Mouse (Mus musculus) central nervous system, embryonic 18 days (tissue): ENCODE measurements around the gene Dctpp1. TPM values are rescaled to one million over a fixed set of nuclear protein-coding genes. Genes with fewer than 3 reads are reported as not detected.

Source experiments
- polyA plus RNA-seq: library from polyadenylated mRNA; depleted of rRNA; stranded (reverse); fragments of >200 nt; gene quantifications from 2 replicates; pipeline ENCODE4 v1.2.3, GENCODE M21; 2012; rRNA removed

Gene Dctpp1
- 87.3 and 95.0 TPM in 2 replicates for polyA plus RNA-seq

DNA sequence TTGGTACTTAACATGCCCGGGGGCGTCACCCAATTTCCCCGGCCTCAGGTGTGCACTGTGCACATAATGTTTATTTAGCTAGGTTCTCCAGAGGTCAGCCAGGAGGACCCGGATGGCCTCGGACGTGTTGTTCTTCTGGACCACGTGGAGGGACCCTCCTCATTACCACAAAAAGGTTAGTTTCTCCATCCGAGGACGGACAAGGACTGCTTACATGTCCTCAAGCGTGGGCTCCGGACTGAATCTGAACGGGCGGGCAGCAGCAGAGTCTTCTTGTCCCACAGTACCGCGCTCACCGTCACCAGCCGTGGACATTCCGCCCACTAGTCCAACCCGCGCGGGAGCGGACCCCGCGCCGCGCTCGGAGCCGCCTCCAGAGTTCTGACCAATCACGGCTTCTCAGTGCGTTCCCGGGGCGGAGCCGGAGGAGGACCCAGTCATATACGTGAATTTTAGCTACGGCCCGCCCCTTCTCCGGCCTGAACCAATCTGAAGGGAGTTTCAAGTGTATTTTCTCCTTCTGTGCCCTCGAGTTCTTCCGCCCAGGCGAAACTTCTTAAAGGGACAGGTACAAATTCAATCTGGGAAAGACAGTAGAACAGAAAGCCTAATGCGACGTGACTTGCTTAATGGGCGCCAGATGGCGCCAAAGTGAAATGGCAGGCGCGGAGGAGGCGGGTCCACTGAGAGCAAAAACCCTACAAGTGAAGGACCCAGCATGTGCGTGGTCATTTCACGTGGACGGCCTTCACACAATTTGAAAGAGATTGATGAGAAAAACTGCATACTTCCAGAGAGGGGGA lies at the start of gene Dctpp1:
TSS of gene Dctpp1 (minus strand) at position 401 of the 803 bp plus-strand sequence.

GRCm38 (mm10) chr7:127296098-127296497 lies 35.6 kb upstream of the Dctpp1 start, which contains the start of gene Itgal:
Gene Itgal (plus strand): TSS chr7:127296260.

DNA sequence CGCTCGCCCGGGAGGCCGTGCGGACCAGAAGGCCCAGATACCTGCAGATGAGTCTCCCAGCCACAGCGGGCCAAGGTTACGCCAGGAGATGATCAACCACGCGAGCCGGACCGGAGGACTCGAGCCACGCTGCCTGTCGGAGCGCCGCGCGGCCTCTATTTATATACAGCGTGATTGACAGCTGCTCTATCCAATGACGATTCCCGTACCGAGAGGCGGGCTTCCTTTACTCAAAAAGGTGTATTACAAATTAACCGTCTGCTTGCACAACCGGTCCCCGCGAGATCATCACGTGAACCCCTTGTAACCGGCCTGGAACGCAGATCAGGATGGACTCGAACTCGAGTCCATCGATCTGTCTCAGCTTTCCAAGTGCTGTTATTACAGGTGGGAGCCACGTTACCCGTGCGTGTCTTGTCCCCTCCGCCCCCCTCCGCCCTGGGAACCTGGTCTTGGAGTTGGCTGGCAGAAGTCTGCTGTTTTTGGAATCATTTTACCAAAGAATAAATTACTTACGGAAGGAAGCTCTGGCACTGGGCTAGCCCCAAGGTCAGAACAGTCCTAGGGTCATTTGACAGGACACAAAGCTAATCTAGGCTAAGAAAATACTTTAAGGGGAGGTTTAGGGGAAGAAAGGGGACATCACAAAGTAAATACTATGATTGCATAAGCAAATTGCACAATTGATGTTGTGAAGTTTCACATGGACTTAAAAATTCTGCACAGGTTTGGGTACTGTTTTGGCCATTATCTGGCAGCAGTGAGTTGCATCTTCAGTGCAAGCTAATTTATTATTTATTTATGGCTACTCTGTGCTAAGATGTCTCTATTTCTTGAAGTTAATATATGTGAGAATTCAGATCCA lies 13.6 kb upstream of the Dctpp1 start, which contains the start of gene Sephs2:
TSS of gene Sephs2 (minus strand) at position 131 of the 865 bp plus-strand sequence.

GRCm38 (mm10) chr7:127243870-127244657 lies 16.4 kb downstream of the Dctpp1 start, which contains the start of gene Zfp771:
Gene Zfp771 (plus strand): TSS chr7:127244274.

GRCm38 (mm10) chr7:127232622-127233367 lies 27.7 kb downstream of the Dctpp1 start, which contains the start of the genes Zfp553 and Sept1:
Gene Zfp553 (plus strand): TSS chr7:127233061.
Gene Sept1 (minus strand): TSS chr7:127233130.

GRCm38 (mm10) chr7:127208553-127209438 lies 51.7 kb downstream of the Dctpp1 start, which contains the start of gene Mylpf:
Gene Mylpf (plus strand): TSS chr7:127208890.

GRCm38 (mm10) chr7:127208295-127208552 lies 52.3 kb downstream of the Dctpp1 start, which contains the start of gene Tbc1d10b:
Gene Tbc1d10b (minus strand): TSS chr7:127208468.

Other genes with a start within 250 kb of the Dctpp1 start
- gene Mvp, start 246.1 kb downstream of the Dctpp1 start, polyA plus RNA-seq: 4.1 and 4.6 TPM in 2 replicates
- 0.98 and 1.4 TPM in 2 replicates for gene Pagr1b, start 244.2 kb downstream of the Dctpp1 start, polyA plus RNA-seq
- 9.1 and 18.9 TPM in 2 replicates for gene Pagr1a, start 243.4 kb downstream of the Dctpp1 start, polyA plus RNA-seq
- gene Gm42742, start 239.6 kb downstream of the Dctpp1 start, polyA plus RNA-seq: 90.1 and 95.0 TPM in 2 replicates
- 122 and 134 TPM in 2 replicates for gene Prrt2, start 239.5 kb downstream of the Dctpp1 start, polyA plus RNA-seq
- 223 and 252 TPM in 2 replicates for gene Maz, start 233.7 kb downstream of the Dctpp1 start, polyA plus RNA-seq
- gene Kif22, start 218.2 kb downstream of the Dctpp1 start, polyA plus RNA-seq: 12.1 and 14.6 TPM in 2 replicates
- 0.20 TPM in 1 of 2 replicates, not detected in the other for gene Zg16, start 173.4 kb downstream of the Dctpp1 start, polyA plus RNA-seq
- gene AI467606, start 169.3 kb downstream of the Dctpp1 start, polyA plus RNA-seq: 1.6 and 1.7 TPM in 2 replicates
- 0.63 and 1.0 TPM in 2 replicates for gene Qprt, start 138.5 kb downstream of the Dctpp1 start, polyA plus RNA-seq
- 0.06 and 0.08 TPM in 2 replicates for gene Spn, start 122.9 kb downstream of the Dctpp1 start, polyA plus RNA-seq
- 112 and 116 TPM in 2 replicates for gene Cd2bp2, start 64.7 kb downstream of the Dctpp1 start, polyA plus RNA-seq
- gene Tbc1d10b, start 52.2 kb downstream of the Dctpp1 start, polyA plus RNA-seq: 57.6 and 57.8 TPM in 2 replicates
- 1.7 and 214 TPM in 2 replicates for gene Mylpf, start 51.8 kb downstream of the Dctpp1 start, polyA plus RNA-seq
- 26.0 and 27.8 TPM in 2 replicates for gene Zfp553, start 27.6 kb downstream of the Dctpp1 start, polyA plus RNA-seq
- 14.8 and 15.4 TPM in 2 replicates for gene Sept1, start 27.6 kb downstream of the Dctpp1 start, polyA plus RNA-seq
- gene Zfp771, start 16.4 kb downstream of the Dctpp1 start, polyA plus RNA-seq: 96.1 and 100 TPM in 2 replicates
- gene Sephs2, start 13.3 kb upstream of the Dctpp1 start, polyA plus RNA-seq: 28.4 and 29.9 TPM in 2 replicates
- gene Itgal, start 35.6 kb upstream of the Dctpp1 start, polyA plus RNA-seq: 0.47 and 0.57 TPM in 2 replicates
- gene Zfp768, start 84.9 kb upstream of the Dctpp1 start, polyA plus RNA-seq: 26.9 and 27.0 TPM in 2 replicates
- gene Zfp747, start 115.3 kb upstream of the Dctpp1 start, polyA plus RNA-seq: 6.8 and 7.0 TPM in 2 replicates
- 3.2 and 3.4 TPM in 2 replicates for gene 9130019O22Rik, start 126.5 kb upstream of the Dctpp1 start, polyA plus RNA-seq
- gene E430018J23Rik, start 132.9 kb upstream of the Dctpp1 start, polyA plus RNA-seq: 5.2 and 5.5 TPM in 2 replicates
- 3.9 and 4.6 TPM in 2 replicates for gene Zfp764, start 146.1 kb upstream of the Dctpp1 start, polyA plus RNA-seq
- 17.7 and 18.9 TPM in 2 replicates for gene Zfp688, start 161.4 kb upstream of the Dctpp1 start, polyA plus RNA-seq
- 9.2 and 10.9 TPM in 2 replicates for gene Zfp689, start 188.4 kb upstream of the Dctpp1 start, polyA plus RNA-seq
- gene Prr14, start 198.9 kb upstream of the Dctpp1 start, polyA plus RNA-seq: 54.7 and 57.7 TPM in 2 replicates
- 18.1 and 24.0 TPM in 2 replicates for gene Fbrs, start 218.5 kb upstream of the Dctpp1 start, polyA plus RNA-seq